Mouse (Mus musculus) layer of hippocampus, adult 2 months (tissue): ENCODE measurements around the gene Sh3bp4. TPM values are rescaled to one million over a fixed set of nuclear protein-coding genes. Genes with fewer than 3 reads are reported as not detected.

Source experiments
- DNase-seq, 2 experiments: peaks; one replicate each; pipeline ENCODE4 v3.0.0; 2022; ENCODE audit warnings: low spot score in 2 of 2
- H3K27ac ChIP-seq: fragments of 200-600 bp; 2 replicates; pipeline ENCODE4 v1.8.1; 2022
- H3K4me3 ChIP-seq: fragments of 200-600 bp; 2 replicates; pipeline ENCODE4 v1.8.1; 2022; ENCODE audit warnings: mild to moderate bottlenecking
- CTCF ChIP-seq: fragments of 200-600 bp; conservative IDR thresholded peaks from 2 replicates; pipeline ENCODE4 v1.8.1; 2022; ENCODE audit warnings: antibody characterized with exemption, mild to moderate bottlenecking, moderate library complexity
- total RNA-seq, 2 experiments: library from RNA; stranded (reverse); gene quantifications; 2 replicates each; pipeline ENCODE4 v1.2.3; 2021

Gene Sh3bp4
- total RNA-seq, 2 experiments from 2014 or later, result 21.9 to 24.8 TPM

DNA sequence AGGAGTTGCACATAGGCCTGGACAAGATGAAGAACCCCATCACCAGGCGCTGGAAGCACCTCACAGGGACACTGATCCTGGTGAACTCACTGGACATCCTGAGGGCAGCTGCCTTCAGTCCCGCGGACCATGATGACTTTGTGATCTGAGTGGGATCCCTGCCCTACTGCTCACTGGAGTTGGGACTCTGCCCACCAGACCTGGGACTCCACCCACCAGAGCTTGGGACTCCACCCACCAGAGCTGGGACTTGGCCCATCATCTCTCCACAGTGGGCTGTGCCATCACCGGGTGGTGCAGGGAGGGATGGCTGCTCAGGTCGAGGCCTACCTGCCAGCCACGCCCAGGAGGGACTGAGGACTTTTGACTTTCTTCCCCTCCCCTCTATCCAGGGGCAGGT lies 83.0 kb downstream of the Sh3bp4 start:
- no peak for TF ChIP-seq CTCF
- DNase-seq, result no peak

DNA sequence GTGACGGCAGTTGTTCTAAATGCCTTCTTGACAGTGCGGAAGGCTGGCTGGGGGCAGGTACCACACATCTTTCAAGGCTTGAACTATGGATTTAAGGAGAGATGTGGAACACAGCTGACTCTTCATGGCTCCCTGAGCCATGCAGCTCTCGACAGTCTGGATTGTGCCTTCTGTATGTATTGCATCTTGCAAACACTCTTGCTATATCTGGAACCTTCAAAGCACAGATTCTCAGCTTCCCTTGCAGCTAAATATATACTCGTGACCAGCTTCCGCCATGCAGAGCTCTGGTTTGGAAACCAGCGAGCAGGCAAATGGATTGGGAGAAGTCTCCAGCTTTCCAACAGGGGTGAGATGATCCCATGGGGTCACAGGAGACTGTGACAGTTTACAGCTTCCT lies 93.3 kb downstream of the Sh3bp4 start:
- TF ChIP-seq CTCF, result no peak
- Histone ChIP-seq H3K27ac (no peak overlapping the region), H3K4me3 (no peak overlapping the region)
- DNase-seq, result no peak

More for the DNA sequence above, 83.0 kb downstream of the Sh3bp4 start:
- Histone ChIP-seq H3K27ac (no peak overlapping the region), H3K4me3 (no peak overlapping the region)

DNA sequence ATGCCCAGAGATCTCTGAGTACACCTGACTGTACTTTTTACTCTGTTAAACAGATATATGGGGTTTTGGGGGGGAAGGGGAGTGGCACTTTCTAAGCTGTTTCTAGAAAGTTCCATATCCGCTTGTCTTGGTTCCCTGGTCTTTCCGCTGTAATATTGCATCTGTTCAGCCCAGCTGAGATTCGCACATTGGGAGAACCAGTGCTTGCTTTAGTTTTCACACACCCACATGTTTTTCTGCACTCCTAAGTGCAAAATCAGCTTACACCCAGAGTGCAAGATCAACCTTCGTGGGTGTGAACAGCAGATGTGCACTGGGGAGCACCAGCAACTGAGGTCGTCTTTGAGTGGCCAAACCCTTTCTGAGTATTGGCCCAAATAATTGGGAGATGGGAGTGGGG lies 94.1 kb downstream of the Sh3bp4 start:
- no peak for DNase-seq
- no peak overlapping the region for H3K27ac ChIP-seq
- H3K4me3 ChIP-seq, result no peak overlapping the region
- no peak for TF ChIP-seq CTCF

DNA sequence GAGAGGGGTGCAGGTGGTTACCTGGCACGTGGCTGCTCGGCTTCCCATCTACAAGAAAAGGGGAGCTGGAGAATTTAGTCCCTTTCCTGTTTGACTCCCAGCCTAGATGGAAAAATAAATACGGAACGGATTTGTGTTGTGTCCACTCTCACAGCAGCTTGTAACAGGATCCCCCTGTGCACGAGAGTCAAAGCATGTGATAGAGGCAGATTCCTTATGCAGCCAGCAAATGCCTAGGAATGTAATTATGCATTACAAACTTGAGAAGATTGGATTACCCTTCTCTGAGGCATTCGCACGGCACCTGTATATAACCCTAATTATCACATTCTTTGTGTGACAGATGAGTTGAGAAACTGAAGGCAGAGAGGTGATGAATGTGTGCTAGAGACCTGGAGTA lies 94.5 kb downstream of the Sh3bp4 start:
- Histone ChIP-seq H3K4me3 (no peak overlapping the region), H3K27ac (no peak overlapping the region)
- TF ChIP-seq CTCF, result no peak
- DNase-seq, result no peak

DNA sequence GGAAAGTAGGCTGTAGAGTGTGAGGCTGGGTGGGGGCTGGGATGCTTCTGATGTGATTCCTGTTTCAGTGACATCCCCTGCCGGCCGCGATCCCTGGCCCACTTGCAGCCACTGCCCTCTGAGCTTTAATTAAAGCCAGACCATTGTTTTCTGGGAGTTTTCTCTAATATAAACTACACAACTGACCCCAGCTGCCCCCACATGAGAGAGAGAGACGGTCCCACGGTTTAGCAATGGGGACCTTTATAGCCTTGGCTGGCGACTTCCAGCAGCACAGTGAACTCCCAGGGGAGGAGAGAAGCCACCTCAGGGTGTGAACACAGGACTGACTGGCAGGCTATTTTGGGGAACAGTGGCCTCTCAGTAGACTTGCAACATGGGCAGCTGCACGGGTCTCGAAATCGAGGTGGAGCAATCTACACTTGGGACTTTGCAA lies 96.6 kb downstream of the Sh3bp4 start:
- no peak for TF ChIP-seq CTCF
- no peak overlapping the region for H3K4me3 ChIP-seq
- H3K27ac ChIP-seq, result no peak overlapping the region
- DNase-seq, result no peak

DNA sequence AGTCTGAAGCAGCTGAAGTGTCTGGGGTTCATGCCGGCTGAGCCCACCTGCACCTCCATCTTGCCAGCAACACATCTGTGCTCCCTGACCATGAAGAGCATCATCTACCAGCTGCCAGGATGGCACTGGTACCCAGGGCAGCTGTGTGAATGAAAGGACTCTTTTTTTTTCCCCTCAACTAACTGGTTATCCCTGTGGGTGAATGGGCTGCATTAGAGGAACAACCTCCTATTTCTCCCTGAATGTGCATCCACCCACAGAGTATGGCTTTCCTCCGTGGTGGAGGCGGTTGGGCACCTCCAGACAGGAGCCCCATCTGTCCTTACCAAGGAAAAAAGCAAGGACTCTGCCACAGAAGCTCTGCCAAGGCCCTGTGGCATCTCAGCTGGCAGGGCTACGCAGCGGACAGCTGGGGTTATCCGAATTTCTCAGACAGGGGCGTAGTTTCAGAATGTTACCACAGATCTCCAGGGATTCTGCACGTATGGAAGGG lies 101.1 kb downstream of the Sh3bp4 start:
- no peak for TF ChIP-seq CTCF
- peak; percentile 25 to 37 for DNase-seq
- Histone ChIP-seq H3K27ac (peak overlapping the region; percentile 28), H3K4me3 (no peak overlapping the region)

DNA sequence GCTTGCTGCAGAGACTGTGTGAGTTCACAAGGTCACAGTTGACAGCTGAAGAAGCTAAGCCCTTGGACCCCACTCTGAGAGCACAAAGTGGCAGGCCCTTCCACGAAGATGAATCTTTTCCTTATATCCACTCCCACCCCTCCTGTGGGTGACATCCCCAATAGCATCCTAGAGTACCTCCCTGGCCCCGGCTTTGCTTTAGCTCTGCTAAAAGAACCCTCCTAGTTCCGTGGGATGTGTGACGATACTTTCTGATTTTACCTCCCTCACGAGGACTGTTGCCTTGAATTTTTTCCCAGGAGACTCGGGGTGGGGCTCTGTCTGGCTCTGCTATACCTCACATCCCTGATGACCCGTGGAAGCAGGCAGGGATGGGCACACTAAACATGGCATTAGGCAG lies 104.4 kb downstream of the Sh3bp4 start:
- Histone ChIP-seq H3K4me3 (no peak overlapping the region), H3K27ac (no peak overlapping the region)
- TF ChIP-seq CTCF, result no peak
- no peak for DNase-seq

DNA sequence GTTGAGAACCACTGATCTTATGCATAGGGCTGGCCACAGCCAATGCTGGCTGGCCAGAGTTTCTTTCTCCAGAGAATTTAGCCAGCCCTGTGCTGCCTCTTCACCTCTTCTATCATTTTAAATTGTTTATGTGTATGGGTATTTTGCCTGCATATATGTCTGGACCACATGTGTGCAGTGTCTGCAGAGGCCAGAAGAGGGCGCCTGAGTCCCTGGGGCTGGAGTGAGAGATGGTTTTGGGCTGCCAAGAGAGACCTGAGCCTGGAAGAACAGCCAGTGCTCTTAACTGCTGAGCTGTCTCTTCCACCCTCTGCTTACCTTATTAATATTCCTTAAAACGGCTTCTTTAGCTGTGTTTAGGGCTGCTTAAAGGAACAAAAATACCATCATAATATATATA lies 105.1 kb downstream of the Sh3bp4 start:
- no peak for DNase-seq
- H3K4me3 ChIP-seq, result no peak overlapping the region
- no peak overlapping the region for H3K27ac ChIP-seq
- peak; percentile 70 for TF ChIP-seq CTCF

DNA sequence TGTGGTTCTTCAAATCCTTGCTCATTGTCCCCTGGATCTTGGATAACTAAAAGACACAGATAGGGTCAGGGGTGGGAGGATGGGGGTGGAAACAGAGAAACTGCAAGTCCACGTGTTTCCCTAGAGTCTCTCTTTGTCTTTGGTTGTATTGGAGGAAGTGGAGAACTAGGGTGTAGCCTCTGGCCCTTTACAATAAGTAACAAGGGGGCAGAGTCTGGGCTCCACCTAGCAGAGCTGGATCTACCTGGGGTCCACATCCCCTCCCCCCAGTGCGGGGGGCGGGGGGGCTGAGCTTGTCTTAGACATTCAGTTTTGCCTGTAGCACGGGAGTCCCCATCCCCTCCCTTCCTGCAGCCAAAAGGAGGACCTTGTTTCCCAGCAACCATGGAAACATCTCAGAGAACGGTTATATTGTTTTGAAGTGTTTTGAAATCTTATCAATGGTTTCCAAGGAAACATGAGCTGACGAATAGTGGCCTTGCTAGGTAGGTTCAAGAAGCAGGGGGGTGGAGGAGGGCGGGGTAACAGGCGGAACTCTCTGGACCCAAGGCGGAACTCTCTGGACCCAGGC lies 113.1 kb downstream of the Sh3bp4 start:
- Histone ChIP-seq H3K4me3 (no peak overlapping the region), H3K27ac (peak overlapping the region; percentile 61; the same call in 1 of the 2 replicates)
- no peak for DNase-seq
- TF ChIP-seq CTCF, result no peak

DNA sequence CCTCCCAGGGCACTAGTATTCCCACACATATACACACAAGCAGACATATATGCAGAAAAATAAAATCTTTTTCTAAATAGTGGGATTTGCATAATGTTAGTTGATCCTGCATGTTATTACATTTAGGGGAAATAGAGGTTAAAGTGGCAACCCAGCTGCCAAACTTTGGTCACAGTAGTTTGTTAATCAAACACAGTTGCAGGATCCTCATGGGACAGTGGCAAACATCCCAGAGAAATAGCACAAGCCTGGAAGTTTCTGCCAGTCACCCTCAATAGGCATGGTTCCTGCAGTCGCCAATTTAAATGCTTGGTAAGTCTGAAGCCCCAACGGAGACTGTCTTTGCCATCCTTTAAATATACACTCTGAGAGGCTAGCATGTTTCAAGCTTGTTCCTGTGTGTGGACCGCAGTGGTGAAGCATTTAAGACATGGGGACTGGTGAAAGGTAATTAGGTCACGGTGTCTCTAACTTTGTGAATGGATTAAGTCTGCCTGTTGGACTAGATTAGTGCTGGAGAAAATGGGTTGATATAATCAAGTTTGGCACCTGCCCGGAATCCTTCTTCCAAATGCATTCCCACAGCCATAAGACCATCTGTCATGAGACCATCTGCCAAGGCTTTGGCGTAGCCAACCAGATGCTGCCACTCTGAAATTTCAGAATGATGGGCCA lies 114.0 kb downstream of the Sh3bp4 start:
- no peak overlapping the region for H3K4me3 ChIP-seq
- DNase-seq, result peak; percentile 45 to 69
- H3K27ac ChIP-seq, result peak overlapping the region; percentile 48; the same call in 1 of the 2 replicates
- no peak for TF ChIP-seq CTCF

DNA sequence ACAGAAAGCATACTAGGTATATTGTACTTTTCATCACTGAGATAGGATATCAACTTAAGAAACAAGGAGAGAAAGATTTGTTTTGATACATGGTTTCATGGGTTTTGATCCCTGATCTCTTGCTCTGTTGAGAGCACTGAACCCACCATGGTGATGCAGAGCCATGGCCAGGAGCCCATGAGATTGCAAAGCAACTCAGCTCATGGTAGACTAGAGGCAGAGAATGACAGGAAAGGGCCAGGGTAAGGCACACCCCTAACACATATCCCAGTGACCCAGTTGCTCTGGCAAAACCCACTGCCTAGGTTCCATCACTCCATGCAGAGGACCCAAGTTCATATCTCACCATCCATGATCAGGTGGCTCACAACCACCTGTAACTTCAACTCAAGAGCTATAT lies 114.6 kb downstream of the Sh3bp4 start:
- TF ChIP-seq CTCF, result no peak
- no peak overlapping the region for H3K4me3 ChIP-seq
- DNase-seq, result no peak
- no peak overlapping the region for H3K27ac ChIP-seq

DNA sequence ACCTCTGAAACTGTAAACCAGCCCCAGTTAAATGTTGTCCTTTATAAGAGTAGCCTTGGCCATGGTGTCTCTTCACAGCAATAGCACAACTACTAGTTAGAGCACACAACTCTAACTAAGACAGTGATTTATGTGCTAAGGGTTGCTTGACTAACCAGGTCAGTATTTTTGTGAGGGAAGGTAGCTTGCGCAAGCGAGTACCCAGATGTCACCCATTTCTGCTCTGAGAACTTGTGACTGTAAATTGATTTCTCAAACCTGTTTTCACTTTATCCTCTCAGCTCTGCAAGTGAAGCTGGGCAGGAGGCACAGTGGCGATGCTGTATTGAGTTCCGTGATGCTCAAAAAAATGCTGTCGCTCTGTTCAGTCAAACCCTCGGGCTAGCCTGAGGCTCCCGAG lies 117.2 kb downstream of the Sh3bp4 start:
- no peak for TF ChIP-seq CTCF
- DNase-seq, result no peak
- H3K27ac ChIP-seq, result no peak overlapping the region
- no peak overlapping the region for H3K4me3 ChIP-seq

DNA sequence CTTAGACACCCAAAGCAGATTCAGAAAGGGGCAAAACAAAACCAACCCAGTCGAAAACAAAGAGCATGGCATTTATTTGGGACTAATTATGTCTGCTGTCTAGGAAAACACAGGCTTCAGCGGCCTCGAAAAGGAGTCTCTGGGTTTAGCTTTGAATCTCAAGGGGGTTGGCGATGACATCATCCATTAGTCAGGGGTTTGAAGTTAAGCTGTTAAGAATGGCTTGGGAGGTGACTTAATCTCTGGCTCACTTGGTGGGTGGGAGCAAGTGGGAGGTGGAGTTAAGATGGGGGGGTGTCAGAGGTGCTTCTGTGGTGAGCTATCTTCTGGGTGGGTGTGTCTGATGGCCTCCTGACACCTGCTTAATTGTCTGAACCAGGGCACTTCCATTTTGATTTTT lies 117.9 kb downstream of the Sh3bp4 start:
- no peak for DNase-seq
- TF ChIP-seq CTCF, result no peak
- Histone ChIP-seq H3K27ac (no peak overlapping the region), H3K4me3 (no peak overlapping the region)

DNA sequence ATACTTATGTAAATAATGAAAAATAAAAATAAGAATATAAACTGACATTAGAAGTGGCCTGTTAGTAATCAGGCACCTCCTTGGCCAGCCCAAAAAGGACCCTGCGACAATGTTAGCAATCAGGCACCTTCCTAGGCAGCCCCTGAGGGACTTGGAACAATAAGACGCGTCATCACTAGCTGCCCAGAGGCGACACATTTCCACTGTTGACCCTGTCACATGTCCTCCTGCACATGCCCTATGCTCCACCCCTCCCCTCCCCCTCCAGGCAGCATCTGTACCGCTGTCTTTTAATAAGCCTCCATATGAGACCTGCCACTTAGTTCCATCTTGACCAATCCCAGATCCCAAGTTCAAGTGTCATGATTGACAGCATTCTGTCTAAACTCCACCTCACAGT lies 119.0 kb downstream of the Sh3bp4 start:
- H3K27ac ChIP-seq, result 0 out of 2 replicates have a peak overlapping the region, but pooled peaks have one; percentile 1
- H3K4me3 ChIP-seq, result no peak overlapping the region
- TF ChIP-seq CTCF, result no peak
- no peak for DNase-seq
